Mouse (Mus musculus) gastrocnemius, postnatal 36 days (tissue): ENCODE results near the gene Glt8d2. TPM values are rescaled to one million over a fixed set of nuclear protein-coding genes. Genes with fewer than 3 reads are reported as not detected.

ENCODE experiments used
- DNase-seq, 2 experiments: peaks; one replicate each; pipeline ENCODE4 v3.0.0; 2022
- intact Hi-C: fragments of 180-260 bp; cut with DNase I; formaldehyde crosslinking; loops from one replicate; pipeline ENCODE4 v1.15.1; 2025
- long read RNA-seq, 2 experiments: library from polyadenylated mRNA; stranded (forward); transcript quantifications; one replicate each; pipeline ENCODE4 v2.0.0; 2021
- total RNA-seq, 2 experiments: library from RNA; stranded (reverse); gene quantifications; 2 replicates each; pipeline ENCODE4 v1.2.3; 2021

The Glt8d2 gene
- 1 to 10 TPM; 1.7 to 2.8 TPM for total RNA-seq
- long read RNA-seq, experiment 1, partial matches to known transcripts = 0 of 1 reads
- long read RNA-seq, experiment 1, other reads (novel, unspliced or antisense) = 0 of 1 reads
- long read RNA-seq, experiment 2, partial matches to known transcripts = 0 of 2 reads
- long read RNA-seq, experiment 2, other reads (novel, unspliced or antisense) = 2 of 2 reads

GRCm38 (mm10) chr10:82690494-82690893, at the start of gene Glt8d2:
Gene Glt8d2, minus strand, starts transcription at chr10:82690650.
- intact Hi-C loops = no loop called here
- peak; percentile 65 to 71 for DNase-seq

DNA sequence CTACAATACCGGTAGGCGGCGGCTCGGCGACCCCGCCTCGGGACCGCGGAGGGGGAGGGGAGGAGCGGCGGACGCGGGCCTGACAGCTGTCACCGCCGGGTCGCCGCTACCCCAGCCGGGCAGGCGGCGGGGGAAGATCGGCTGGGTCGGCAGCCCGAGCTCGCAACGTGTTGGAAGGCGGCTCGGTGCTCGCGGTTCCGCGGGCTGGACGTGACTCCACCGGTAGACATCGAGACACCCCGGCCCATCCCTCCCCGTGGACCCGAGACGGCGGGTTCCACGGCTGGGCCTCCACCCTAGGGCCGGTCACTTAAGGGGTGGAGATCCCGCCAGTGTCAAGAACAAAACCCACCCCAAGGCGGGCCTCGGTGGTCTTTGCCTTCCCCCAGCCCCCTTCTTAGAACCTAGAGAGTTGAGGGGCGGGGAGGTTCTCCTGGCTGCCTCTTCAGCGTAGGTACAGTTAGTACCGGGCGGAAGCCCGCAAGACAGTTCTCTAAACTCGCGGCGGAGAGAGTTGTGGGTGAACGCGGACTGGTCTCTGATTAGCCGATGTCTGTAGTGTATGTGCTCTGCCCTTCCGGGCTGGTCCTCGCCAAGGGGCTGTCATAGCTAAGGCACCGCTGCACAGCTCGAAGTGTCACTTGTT, 9.0 kb upstream of the Glt8d2 start:
- intact Hi-C loops = loop anchor here (2.0 kb wide), 1 partner anchor 35 kb away; no protein-coding TSS in a partner anchor
- no peak for DNase-seq

- DNase-seq = peak; percentile 81 to 83
- intact Hi-C loops = loop anchor here (2.0 kb wide), 1 partner anchor 34 kb away; no protein-coding TSS in a partner anchor
Measured at GRCm38 (mm10) chr10:82698712-82699261, 8.3 kb upstream of the Glt8d2 start.

GRCm38 (mm10) chr10:82697305-82697898, 7.0 kb upstream of the Glt8d2 start:
- intact Hi-C loops = no loop called here
- DNase-seq = no peak

GRCm38 (mm10) chr10:82696453-82697079, 6.1 kb upstream of the Glt8d2 start:
- intact Hi-C loops = no loop called here

DNA sequence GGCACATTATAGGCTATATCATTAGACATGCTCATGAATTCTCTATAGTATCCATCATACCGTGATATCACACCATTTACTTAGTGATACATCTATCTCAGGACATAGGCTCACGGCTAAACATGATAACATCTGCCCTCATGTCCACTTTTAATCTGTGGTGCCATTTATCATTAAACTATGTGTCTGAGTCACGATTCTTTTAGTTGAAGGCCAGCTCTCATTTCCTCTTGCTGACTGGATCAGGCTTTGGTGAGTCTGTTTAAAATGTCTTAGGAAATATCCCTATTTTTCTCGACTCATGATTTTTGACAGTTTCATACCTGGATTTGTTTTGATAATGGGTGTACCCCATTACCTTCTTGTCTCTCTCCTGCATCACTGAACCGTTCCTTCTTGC, 5.5 kb upstream of the Glt8d2 start, which contains the start of gene Hcfc2:
Gene Hcfc2, plus strand, starts transcription at position 205 of the 400 bp plus-strand sequence.
- intact Hi-C loops = no loop called here

More at GRCm38 (mm10) chr10:82696453-82697079, 6.1 kb upstream of the Glt8d2 start:
- no peak for DNase-seq

GRCm38 (mm10) chr10:82689681-82690211, 704 bp downstream of the Glt8d2 start:
- intact Hi-C loops = no loop called here
- peak in 1 of 2 experiments; percentile 12 for DNase-seq

More for the DNA sequence above, 5.5 kb upstream of the Glt8d2 start, which contains the start of gene Hcfc2:
- no peak for DNase-seq

DNA sequence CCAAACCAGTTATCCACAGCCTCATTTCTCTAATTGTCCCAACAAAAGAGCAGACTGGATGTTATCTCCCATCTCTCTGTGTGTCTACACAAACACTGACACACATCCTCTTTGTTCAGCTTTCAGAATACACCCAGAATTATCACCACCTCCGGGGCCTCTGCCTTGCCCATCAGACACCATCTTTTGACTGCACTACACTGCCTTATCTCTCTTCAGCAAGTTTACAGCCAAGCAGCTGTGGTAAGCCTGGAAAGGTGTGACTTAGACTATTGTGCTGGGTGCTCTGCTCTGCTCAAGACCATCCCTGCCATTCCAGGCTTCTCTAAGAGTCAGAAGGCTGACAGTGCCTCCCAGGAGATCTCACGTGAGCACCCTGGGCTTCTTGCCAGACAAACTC, 5.0 kb downstream of the Glt8d2 start:
- intact Hi-C loops = no loop called here
- no peak for DNase-seq

DNA sequence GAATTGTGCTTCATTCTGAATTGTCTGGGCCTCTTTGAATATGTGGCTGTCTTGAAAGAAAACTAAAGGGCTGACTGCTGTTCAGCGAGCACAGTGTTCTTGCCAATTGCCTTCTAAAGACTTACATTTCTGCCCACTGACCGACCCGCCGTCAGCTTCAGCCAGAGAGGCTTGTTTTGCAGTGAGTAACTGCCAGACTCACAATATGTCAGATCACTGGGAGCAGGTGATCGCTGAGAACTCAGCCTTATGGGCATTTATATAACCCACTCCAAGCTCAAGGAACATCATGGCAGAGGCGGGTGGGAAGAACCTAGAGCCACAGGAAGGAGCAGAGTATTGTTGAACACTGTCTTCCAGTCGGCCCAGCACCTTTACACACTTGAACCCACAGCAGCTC, 8.8 kb downstream of the Glt8d2 start:
- intact Hi-C loops = no loop called here
- no peak for DNase-seq

- intact Hi-C loops = no loop called here
- no peak for DNase-seq
Measured at GRCm38 (mm10) chr10:82680769-82681168, 9.7 kb downstream of the Glt8d2 start.

DNA sequence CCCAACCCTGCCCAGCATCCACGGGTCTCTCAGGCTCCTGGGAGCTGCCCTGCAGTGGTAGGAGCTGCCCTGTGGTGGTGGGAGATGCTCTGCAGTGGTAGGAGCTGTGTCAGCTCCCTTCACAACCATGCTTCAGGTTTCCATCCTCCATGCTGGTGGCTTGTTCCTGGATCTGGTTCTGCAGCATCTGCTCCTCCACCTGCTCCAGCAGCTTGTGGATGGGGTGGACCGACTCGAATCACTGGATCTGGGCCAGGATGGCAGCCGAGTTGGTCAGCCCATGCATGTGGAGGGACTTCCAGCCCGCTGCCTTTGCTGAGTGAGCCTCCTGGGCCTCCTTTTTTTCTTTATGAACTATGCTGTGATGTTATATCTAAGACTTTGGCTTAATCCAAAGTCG, 13.5 kb downstream of the Glt8d2 start:
- DNase-seq = peak in 1 of 2 experiments; percentile 25
- intact Hi-C loops = no loop called here

DNA sequence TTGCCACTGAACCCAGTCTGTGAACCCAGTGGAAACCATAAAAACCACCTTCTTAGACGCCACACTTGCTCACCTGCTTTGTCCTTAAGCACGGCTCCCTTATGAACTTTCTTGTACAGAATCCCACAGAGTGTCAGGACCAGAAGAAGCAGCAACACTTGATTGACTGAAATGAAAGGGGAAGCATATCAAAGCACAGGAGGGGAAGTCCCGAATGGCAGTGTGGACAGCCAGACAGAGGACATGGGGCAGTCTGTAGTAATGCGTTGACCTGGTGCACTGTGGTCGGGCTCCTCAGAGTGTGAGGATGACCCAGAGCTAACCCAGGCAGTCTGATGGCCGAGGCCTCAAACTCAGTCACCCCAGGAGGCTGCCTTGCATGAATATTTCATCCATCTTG, 20.2 kb downstream of the Glt8d2 start:
- no peak for DNase-seq
- intact Hi-C loops = no loop called here

- intact Hi-C loops = loop anchor here (2.0 kb wide), 1 partner anchor 234 kb away; no protein-coding TSS in a partner anchor
- peak; percentile 80 to 82 for DNase-seq
Measured at GRCm38 (mm10) chr10:82666436-82667234, 23.8 kb downstream of the Glt8d2 start.

- no peak for DNase-seq
- intact Hi-C loops = loop anchor here (2.0 kb wide), 2 partner anchors 33 to 235 kb away; no protein-coding TSS in a partner anchor
Measured at GRCm38 (mm10) chr10:82665951-82666350, 24.5 kb downstream of the Glt8d2 start.

GRCm38 (mm10) chr10:82663289-82663688, 27.2 kb downstream of the Glt8d2 start:
- intact Hi-C loops = no loop called here
- DNase-seq = no peak

DNA sequence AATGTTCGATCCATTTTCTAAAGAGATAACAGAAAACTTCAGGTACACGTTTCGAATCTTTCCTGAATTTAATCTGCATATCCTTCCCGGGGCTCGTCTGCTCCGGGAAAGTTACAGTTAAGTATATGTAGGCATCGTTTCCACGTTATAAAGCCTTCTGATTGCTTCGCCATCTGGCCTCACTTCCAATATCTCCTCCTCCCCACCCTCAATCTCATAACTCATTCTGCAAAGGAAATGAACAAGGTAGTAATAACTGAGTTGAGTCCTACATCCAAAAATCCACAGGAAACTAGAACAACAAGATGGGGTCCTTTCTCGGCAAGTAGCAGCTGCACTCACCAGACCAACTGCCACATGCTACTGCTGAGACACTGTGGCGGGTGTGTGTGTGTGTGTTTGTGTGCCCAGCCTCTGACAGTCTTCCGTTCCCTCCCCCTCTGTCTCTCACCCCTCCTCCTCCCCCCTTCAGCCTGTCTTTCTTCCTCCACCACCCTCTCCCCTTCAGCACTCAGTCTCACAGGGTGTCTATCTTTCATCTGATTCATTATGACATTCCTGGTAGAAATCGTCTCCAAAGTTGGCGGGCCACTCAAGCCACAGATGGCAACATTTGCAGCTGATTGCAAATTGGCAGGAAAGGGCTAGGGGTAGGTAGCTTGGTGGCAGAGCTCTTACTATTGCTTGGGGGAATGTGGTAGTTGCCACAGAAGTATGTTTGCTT, 28.0 kb downstream of the Glt8d2 start:
- DNase-seq = no peak
- intact Hi-C loops = no loop called here

GRCm38 (mm10) chr10:82661820-82662219, 28.6 kb downstream of the Glt8d2 start:
- intact Hi-C loops = no loop called here
- no peak for DNase-seq

- intact Hi-C loops = no loop called here
- no peak for DNase-seq
Measured at GRCm38 (mm10) chr10:82654581-82654980, 35.9 kb downstream of the Glt8d2 start.

- no peak for DNase-seq
Measured at GRCm38 (mm10) chr10:82652625-82653024, 37.8 kb downstream of the Glt8d2 start.

More at GRCm38 (mm10) chr10:82652625-82653024, 37.8 kb downstream of the Glt8d2 start:
- intact Hi-C loops = no loop called here
